Mouse (Mus musculus): ENCODE results near the gene Tph2. TPM values are rescaled to one million over a fixed set of nuclear protein-coding genes. Genes with fewer than 3 reads are reported as not detected.

Tph2 gene
- total RNA-seq, 2 experiments from 2014 or later = not detected

Other genes with a start within 250 kb of the Tph2 start
- 10 to 100 TPM; 35.9 to 40.5 TPM for gene Tbc1d15, start 66.4 kb upstream of the Tph2 start, total RNA-seq (2021)
- 10 to 100 TPM; 42.8 to 43.7 TPM for gene Rab21, start 130.6 kb upstream of the Tph2 start, total RNA-seq (2021)
- gene Tmem19, start 177.5 kb upstream of the Tph2 start, total RNA-seq (2021) = 10 to 100 TPM in 1 of 2 experiments, 1 to 10 TPM in 1; 8.8 to 14.9 TPM
- 1 to 10 TPM; 6.1 to 7.8 TPM for gene Thap2, start 199.4 kb upstream of the Tph2 start, total RNA-seq (2021)
- gene Zfc3h1, start 199.9 kb upstream of the Tph2 start, total RNA-seq (2021) = 10 to 100 TPM in 1 of 2 experiments, 1 to 10 TPM in 1; 9.4 to 11.0 TPM